Mouse (Mus musculus): ENCODE measurements around the gene Ghr. TPM values are rescaled to one million over a fixed set of nuclear protein-coding genes. Genes with fewer than 3 reads are reported as not detected.

Ghr gene
- total and polyA plus RNA-seq, 2 experiments from 2014 or later = 5.7 to 8.0 TPM

- WGBS = 87% methylated on average over 4 of the region's 4 CpGs
- no peaks in the 10 kb centered on the region for H3K9me3 ChIP-seq (ENCODE audit: low read length)
- no peak overlapping the region for H3K9ac ChIP-seq
- no peak for TF ChIP-seq CTCF (IDR thresholded peaks at IDR 0.05; ENCODE audit: low read depth)
- ATAC-seq (no peak), DNase-seq (no peak)
- H3K4me2 ChIP-seq (ENCODE audit: low read depth) = no peak overlapping the region
- no peaks in the 10 kb centered on the region for H3K4me1 ChIP-seq (ENCODE audit: insufficient read depth)
- H3K36me3 ChIP-seq (ENCODE audit: insufficient read depth) = no peaks in the 10 kb centered on the region
- H3K4me3 ChIP-seq (ENCODE audit: low read depth, low read length) = no peak overlapping the region
- no peak overlapping the region for H3K27ac ChIP-seq (ENCODE audit: low read depth, low read length)
- H3K27me3 ChIP-seq (ENCODE audit: insufficient read depth, low read length) = no peaks in the 10 kb centered on the region; the same call in 1 of the 2 replicates
These were observed 18.3 kb upstream of the Ghr start for GRCm38 (mm10) chr15:3601422-3602097.

GRCm38 (mm10) chr15:3587879-3588278, 4.6 kb upstream of the Ghr start:
- no peak for ATAC-seq
- 63% methylated on average over 2 of the region's 2 CpGs for WGBS

DNA sequence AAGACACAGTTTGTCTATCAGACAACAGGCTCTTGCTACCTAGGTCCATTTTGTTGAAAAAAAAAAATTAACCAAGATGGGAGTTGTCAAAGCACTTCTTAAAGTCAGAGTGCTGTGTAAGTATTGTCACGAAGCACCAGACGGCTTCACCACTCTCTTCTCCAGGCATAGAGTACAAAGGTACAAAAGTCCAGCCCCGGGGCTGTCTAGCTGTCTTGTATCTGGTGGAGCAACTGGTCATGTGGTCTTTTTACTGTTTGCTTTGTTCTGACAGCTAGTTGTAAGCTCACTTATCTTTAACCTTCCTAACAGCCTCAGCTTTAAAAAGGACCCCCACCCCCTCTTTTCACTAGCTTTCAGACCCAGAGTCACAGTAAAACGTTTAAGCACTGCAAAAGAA, 1.1 kb upstream of the Ghr start:
- H3K9ac ChIP-seq = no peak overlapping the region
- WGBS = 63% methylated on average over 4 of the region's 4 CpGs
- no peaks in the 10 kb centered on the region for H3K4me1 ChIP-seq (ENCODE audit: insufficient read depth)
- H3K4me3 ChIP-seq (ENCODE audit: low read depth, low read length) = no peak overlapping the region
- DNase-seq (no peak), ATAC-seq (no peak)
- H3K4me2 ChIP-seq (ENCODE audit: low read depth) = no peak overlapping the region
- no peak overlapping the region for H3K27ac ChIP-seq (ENCODE audit: low read depth, low read length)
- H3K9me3 ChIP-seq (ENCODE audit: low read length) = no peaks in the 10 kb centered on the region
- TF ChIP-seq CTCF (IDR thresholded peaks at IDR 0.05; ENCODE audit: low read depth) = no peak
- H3K36me3 ChIP-seq (ENCODE audit: insufficient read depth) = no peaks in the 10 kb centered on the region
- peaks cover 8% of the 10 kb centered on the region for H3K27me3 ChIP-seq (ENCODE audit: insufficient read depth, low read length)

More at GRCm38 (mm10) chr15:3587879-3588278, 4.6 kb upstream of the Ghr start:
- no peaks in the 10 kb centered on the region for H3K4me1 ChIP-seq (ENCODE audit: insufficient read depth)
- H3K9ac ChIP-seq = no peak overlapping the region
- no peak overlapping the region for H3K4me3 ChIP-seq (ENCODE audit: low read depth, low read length)
- no peak for DNase-seq
- H3K27me3 ChIP-seq (ENCODE audit: insufficient read depth, low read length) = peaks cover 4% of the 10 kb centered on the region; the same call in 1 of the 2 replicates
- no peak for TF ChIP-seq CTCF (IDR thresholded peaks at IDR 0.05; ENCODE audit: low read depth)
- no peaks in the 10 kb centered on the region for H3K36me3 ChIP-seq (ENCODE audit: insufficient read depth)
- H3K4me2 ChIP-seq (ENCODE audit: low read depth) = no peak overlapping the region
- H3K27ac ChIP-seq (ENCODE audit: low read depth, low read length) = no peak overlapping the region
- no peaks in the 10 kb centered on the region for H3K9me3 ChIP-seq (ENCODE audit: low read length)

GRCm38 (mm10) chr15:3581861-3582806, 1.2 kb downstream of the Ghr start:
- no peak for TF ChIP-seq CTCF (IDR thresholded peaks at IDR 0.05; ENCODE audit: low read depth)

DNA sequence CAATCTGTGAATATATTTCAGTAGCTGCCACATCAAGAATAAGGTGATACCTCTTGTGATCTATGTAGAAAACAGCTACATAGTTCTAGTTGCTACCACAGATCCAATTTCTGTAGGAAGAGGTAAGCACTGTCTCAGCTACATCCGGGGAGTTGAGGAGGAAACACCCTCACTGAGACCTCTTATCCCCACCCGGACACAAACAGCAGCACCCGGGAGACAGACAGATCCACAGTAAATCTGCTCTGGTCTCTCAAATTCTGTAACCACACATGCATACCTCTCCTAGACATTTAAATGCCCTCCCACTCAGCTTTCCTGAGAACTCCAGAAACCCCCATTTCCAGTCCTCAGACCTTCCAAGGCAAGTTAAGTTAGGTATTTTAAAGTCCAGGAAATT, 2.0 kb downstream of the Ghr start:
- Histone ChIP-seq H3K27ac (ENCODE audit: low read depth, low read length) (no peak overlapping the region), H3K36me3 (ENCODE audit: insufficient read depth) (no peaks in the 10 kb centered on the region), H3K9ac (no peak overlapping the region), H3K9me3 (ENCODE audit: low read length) (no peaks in the 10 kb centered on the region), H3K27me3 (ENCODE audit: insufficient read depth, low read length) (peaks cover 8% of the 10 kb centered on the region), H3K4me3 (ENCODE audit: low read depth, low read length) (peak overlapping the region; percentile 66), H3K4me1 (ENCODE audit: insufficient read depth) (no peaks in the 10 kb centered on the region), H3K4me2 (ENCODE audit: low read depth) (peak overlapping the region; percentile 71)
- ATAC-seq (no peak), DNase-seq (no peak)
- TF ChIP-seq CTCF (IDR thresholded peaks at IDR 0.05; ENCODE audit: low read depth) = no peak
- WGBS = 56% methylated on average over 3 of the region's 3 CpGs

More at GRCm38 (mm10) chr15:3581861-3582806, 1.2 kb downstream of the Ghr start:
- Histone ChIP-seq H3K9ac (peak overlapping the region; percentile 60), H3K27me3 (ENCODE audit: insufficient read depth, low read length) (peaks cover 8% of the 10 kb centered on the region), H3K4me3 (ENCODE audit: low read depth, low read length) (peak overlapping the region; percentile 66), H3K4me1 (ENCODE audit: insufficient read depth) (no peaks in the 10 kb centered on the region), H3K9me3 (ENCODE audit: low read length) (no peaks in the 10 kb centered on the region), H3K36me3 (ENCODE audit: insufficient read depth) (no peaks in the 10 kb centered on the region), H3K4me2 (ENCODE audit: low read depth) (peak overlapping the region; percentile 71), H3K27ac (ENCODE audit: low read depth, low read length) (no peak overlapping the region)
- peak; percentile 34 for DNase-seq
- WGBS = 8% methylated on average over 34 of the region's 34 CpGs
- ATAC-seq = peak; percentile 14; the same call in 1 of the 2 replicates

- Histone ChIP-seq H3K4me3 (ENCODE audit: low read depth, low read length) (no peak overlapping the region), H3K27ac (ENCODE audit: low read depth, low read length) (no peak overlapping the region), H3K36me3 (ENCODE audit: insufficient read depth) (no peaks in the 10 kb centered on the region), H3K4me2 (ENCODE audit: low read depth) (no peak overlapping the region), H3K27me3 (ENCODE audit: insufficient read depth, low read length) (peaks cover 8% of the 10 kb centered on the region), H3K4me1 (ENCODE audit: insufficient read depth) (no peaks in the 10 kb centered on the region), H3K9ac (no peak overlapping the region), H3K9me3 (ENCODE audit: low read length) (no peaks in the 10 kb centered on the region)
- peak; percentile 75 for DNase-seq
- 74% methylated on average over 2 of the region's 2 CpGs for WGBS
- peak; percentile 15 for ATAC-seq
- no peak for TF ChIP-seq CTCF (IDR thresholded peaks at IDR 0.05; ENCODE audit: low read depth)
These were observed 3.1 kb downstream of the Ghr start for GRCm38 (mm10) chr15:3580216-3580615.
